Mouse (Mus musculus): Measurements from ENCODE around the gene Gm26657. TPM values are rescaled to one million over a fixed set of nuclear protein-coding genes. Genes with fewer than 3 reads are reported as not detected.

The Gm26657 gene
- polyA plus RNA-seq (2015; fragmentation: Illumina TruSeq; extraction: RNeasy Lipid Tissue Mini Kit (QIAGEN cat#74804); ENCODE audit: low read depth, low replicate concordance) = not detected

DNA sequence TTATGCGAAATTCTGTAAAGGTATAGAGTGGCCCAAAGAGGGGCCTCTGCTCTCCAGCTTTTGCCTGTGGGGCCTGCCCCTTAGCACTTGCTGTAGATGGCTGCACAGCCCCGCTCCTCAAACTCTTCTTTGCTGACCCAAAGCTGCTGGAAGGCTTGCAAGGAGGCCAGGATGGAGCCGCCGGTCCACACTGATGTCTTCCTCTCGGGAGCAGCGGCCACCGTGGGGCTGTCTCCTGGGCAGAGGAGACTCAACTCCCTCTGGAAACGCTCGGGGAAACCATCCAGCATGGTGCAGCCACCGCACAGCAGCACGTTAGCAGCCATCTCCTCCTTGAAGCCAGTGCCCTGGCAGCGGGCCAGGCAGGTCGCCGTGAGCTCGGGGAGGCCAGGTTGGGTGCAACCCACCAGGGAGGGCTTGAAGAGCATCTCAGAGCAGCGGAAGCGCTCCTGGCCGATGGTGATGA lies at the start of gene Gm26657:
Gm26657 (plus strand) TSS at position 51 of the 466 bp plus-strand sequence.

DNA sequence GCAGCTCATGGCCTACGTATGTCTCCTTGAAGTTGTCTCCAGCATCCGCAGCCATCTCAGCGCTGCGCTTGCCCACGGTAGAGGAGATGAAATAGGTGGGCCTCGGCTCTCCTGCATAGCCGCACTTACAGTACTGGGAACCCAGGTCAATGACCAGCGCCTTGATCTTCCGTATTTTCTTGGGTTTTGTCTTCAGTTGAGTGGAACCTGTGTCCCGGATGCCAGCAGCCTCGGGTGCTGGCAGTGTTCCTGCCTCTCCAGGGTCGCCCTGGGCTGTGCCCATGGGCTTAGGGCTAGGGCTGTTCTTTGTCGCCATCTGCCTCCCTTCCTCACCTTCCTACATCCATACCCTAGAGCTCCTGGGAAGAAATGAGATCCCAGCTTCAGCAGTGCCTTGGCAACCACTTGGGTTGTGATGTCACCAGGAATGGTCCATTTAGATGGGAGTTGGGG lies 1.2 kb downstream of the Gm26657 start, which contains the start of gene Actl7b:
Actl7b (minus strand) TSS at position 403 of the 453 bp plus-strand sequence.

DNA sequence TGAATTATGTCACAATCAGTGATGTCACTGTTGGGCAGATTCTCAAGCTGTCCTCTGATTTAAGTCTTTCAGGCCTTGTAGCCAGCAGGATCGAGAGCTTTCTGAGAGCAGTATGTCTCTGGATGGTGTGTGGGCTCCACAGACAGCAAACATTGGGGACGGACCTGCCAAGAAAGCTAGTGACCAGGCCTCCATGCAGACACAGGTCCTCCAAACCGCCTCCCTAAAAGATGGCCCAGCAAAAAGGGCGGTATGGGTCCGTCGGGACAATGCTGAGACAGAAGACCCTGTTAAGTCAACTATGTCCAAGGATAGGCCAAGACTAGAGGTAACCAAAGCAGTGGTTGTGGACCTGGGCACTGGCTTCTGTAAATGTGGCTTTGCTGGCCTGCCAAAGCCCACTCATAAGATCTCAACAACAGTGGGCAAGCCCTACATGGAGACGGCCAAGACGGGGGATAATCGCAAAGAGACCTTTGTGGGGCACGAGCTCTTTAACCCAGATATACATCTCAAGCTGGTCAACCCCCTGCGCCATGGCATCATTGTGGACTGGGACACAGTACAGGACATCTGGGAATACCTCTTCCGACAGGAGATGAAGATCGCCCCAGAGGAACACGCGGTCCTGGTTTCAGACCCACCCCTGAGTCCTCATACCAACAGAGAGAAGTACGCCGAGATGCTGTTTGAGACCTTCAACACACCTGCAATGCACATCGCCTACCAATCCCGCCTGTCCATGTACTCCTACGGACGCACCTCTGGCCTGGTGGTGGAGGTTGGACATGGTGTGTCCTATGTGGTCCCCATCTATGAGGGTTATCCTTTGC lies 3.7 kb downstream of the Gm26657 start, which contains the start of gene Actl7a:
Actl7a (plus strand) TSS at position 51 of the 833 bp plus-strand sequence.

Other genes with a start within 250 kb of the Gm26657 start
- gene Actl7b, start 1.4 kb downstream of the Gm26657 start, polyA plus RNA-seq (2015; fragmentation: Illumina TruSeq; extraction: RNeasy Lipid Tissue Mini Kit (QIAGEN cat#74804); ENCODE audit: low read depth, low replicate concordance) = not detected
- gene Actl7a, start 3.3 kb downstream of the Gm26657 start, polyA plus RNA-seq (2015; fragmentation: Illumina TruSeq; extraction: RNeasy Lipid Tissue Mini Kit (QIAGEN cat#74804); ENCODE audit: low read depth, low replicate concordance) = not detected
- gene Elp1, start 62.3 kb downstream of the Gm26657 start, polyA plus RNA-seq (2015; fragmentation: Illumina TruSeq; extraction: RNeasy Lipid Tissue Mini Kit (QIAGEN cat#74804); ENCODE audit: low read depth, low replicate concordance) = 62.1 TPM
- gene Fam206a, start 62.3 kb downstream of the Gm26657 start, polyA plus RNA-seq (2015; fragmentation: Illumina TruSeq; extraction: RNeasy Lipid Tissue Mini Kit (QIAGEN cat#74804); ENCODE audit: low read depth, low replicate concordance) = 13.4 TPM
- gene Ctnnal1, start 125.1 kb downstream of the Gm26657 start, polyA plus RNA-seq (2015; fragmentation: Illumina TruSeq; extraction: RNeasy Lipid Tissue Mini Kit (QIAGEN cat#74804); ENCODE audit: low read depth, low replicate concordance) = 19.0 TPM
- 15.0 TPM for gene Tmem245, start 207.4 kb downstream of the Gm26657 start, polyA plus RNA-seq (2015; fragmentation: Illumina TruSeq; extraction: RNeasy Lipid Tissue Mini Kit (QIAGEN cat#74804); ENCODE audit: low read depth, low replicate concordance)